Mouse (Mus musculus) limb, embryonic 13.5 days (tissue): ENCODE measurements around the gene Slc5a11. TPM values are rescaled to one million over a fixed set of nuclear protein-coding genes. Genes with fewer than 3 reads are reported as not detected.

ENCODE experiments used
- ATAC-seq: fragments of 200-750 bp; cut with Nextera tagmentation; 2 replicates; pipeline ENCODE4 v1.8.0; 2017; ENCODE audit warnings: low read depth, moderate number of reproducible peaks, moderate TSS enrichment; ENCODE audit not compliant: low FRiP score
- H3K27ac ChIP-seq: fragments of 300-500 bp; sonication (generic); 2 replicates; pipeline ENCODE4 v1.5.1; 2015; ENCODE audit warnings: inconsistent platforms, mild to moderate bottlenecking, moderate library complexity
- H3K27me3 ChIP-seq: fragments of 300-500 bp; sonication (generic); 2 replicates; pipeline ENCODE4 v1.6.1; 2015; ENCODE audit warnings: mild to moderate bottlenecking, inconsistent platforms
- H3K36me3 ChIP-seq: fragments of 300-500 bp; sonication (generic); 2 replicates; pipeline ENCODE4 v1.6.1; 2015; ENCODE audit warnings: inconsistent platforms, mild to moderate bottlenecking, moderate library complexity
- H3K4me1 ChIP-seq: fragments of 300-500 bp; sonication (generic); 2 replicates; pipeline ENCODE4 v1.6.1; 2015; ENCODE audit warnings: inconsistent platforms
- H3K4me2 ChIP-seq: fragments of 300-500 bp; sonication (generic); replicated peaks from 2 replicates; pipeline ENCODE4 v1.6.1; 2015; ENCODE audit warnings: inconsistent platforms, mild to moderate bottlenecking, moderate library complexity
- H3K4me3 ChIP-seq: fragments of 300-500 bp; sonication (generic); 2 replicates; pipeline ENCODE4 v1.5.1; 2015; ENCODE audit warnings: moderate library complexity, mild to moderate bottlenecking, inconsistent platforms
- H3K9ac ChIP-seq: fragments of 300-500 bp; sonication (generic); 2 replicates; pipeline ENCODE4 v1.6.1; 2015; ENCODE audit warnings: mild to moderate bottlenecking, inconsistent platforms
- H3K9me3 ChIP-seq: fragments of 300-500 bp; sonication (generic); 2 replicates; pipeline ENCODE4 v1.6.1; 2016; ENCODE audit warnings: inconsistent platforms
- WGBS: fragments of 180-500 bp; shearing (Covaris S2); methylation state at CpG from one replicate; pipeline ENCODE4 v1.1.7; 2015; 5-methylcytosine and 5-hydroxymethylcytosine counted together
- polyA plus RNA-seq: library from polyadenylated mRNA; unstranded; fragments of >200 nt; fragmentation: Nextera tagmentation; extraction: Ambion mirVana; gene quantifications from 2 replicates; pipeline ENCODE4 v1.2.1, GENCODE M21; 2015

Gene Slc5a11
- polyA plus RNA-seq, 1 experiment from 2014 or later = 0.37 TPM

DNA sequence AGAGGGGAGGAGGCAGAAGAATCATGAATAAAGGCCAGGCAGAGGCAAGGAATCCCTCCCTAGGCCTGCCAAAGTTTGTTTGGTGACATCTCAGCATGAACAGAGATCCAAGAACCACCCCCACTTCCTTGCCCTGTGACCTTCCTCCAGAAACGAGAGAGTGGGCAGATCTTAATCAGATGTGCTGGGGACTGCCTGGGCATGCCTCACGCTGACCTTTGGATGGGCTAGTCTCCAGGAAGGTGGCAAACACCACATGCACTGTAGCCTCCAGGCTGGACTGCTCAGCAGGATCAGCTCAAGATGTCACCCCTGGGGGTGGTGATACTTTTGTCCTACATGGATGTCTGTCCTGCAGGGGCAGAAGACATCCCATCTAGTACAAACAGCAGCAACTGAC, 33.6 kb downstream of the Slc5a11 start:
- no peak overlapping the region for H3K9ac ChIP-seq
- WGBS = 49% methylated on average over 2 of the region's 2 CpGs
- H3K4me3 ChIP-seq = no peak overlapping the region
- no peak overlapping the region for H3K27ac ChIP-seq
- no peaks in the 10 kb centered on the region for H3K36me3 ChIP-seq
- no peaks in the 10 kb centered on the region for H3K27me3 ChIP-seq
- ATAC-seq = no peak
- no peak overlapping the region for H3K4me2 ChIP-seq
- H3K4me1 ChIP-seq = no peaks in the 10 kb centered on the region
- no peaks in the 10 kb centered on the region for H3K9me3 ChIP-seq

DNA sequence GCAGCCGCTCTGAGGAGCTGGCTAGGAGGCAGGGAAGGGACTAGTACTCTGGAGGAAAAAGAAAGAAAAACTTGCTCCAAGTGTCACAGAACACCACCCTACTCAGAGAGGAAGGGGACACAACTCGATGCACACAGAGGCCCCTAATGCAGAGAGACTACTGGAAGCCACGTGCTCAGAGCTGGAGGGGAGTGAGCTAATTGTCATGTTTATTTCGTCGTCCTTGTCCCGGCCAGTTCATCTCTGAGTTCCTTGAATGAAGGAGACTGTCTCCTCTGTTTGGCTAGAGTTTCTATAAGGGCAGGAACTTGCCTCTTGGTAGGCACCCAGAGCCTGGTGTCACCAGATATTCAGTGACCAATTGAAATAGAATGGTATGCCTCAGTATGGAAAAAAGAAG, 36.8 kb downstream of the Slc5a11 start:
- Histone ChIP-seq H3K4me1 (no peaks in the 10 kb centered on the region), H3K27ac (no peak overlapping the region), H3K9me3 (no peaks in the 10 kb centered on the region), H3K27me3 (no peaks in the 10 kb centered on the region), H3K4me3 (no peak overlapping the region), H3K9ac (no peak overlapping the region), H3K36me3 (no peaks in the 10 kb centered on the region), H3K4me2 (no peak overlapping the region)
- WGBS = 57% methylated on average over 6 of the region's 6 CpGs
- no peak for ATAC-seq

- Histone ChIP-seq H3K4me1 (no peaks in the 10 kb centered on the region), H3K27me3 (no peaks in the 10 kb centered on the region), H3K9me3 (no peaks in the 10 kb centered on the region), H3K36me3 (no peaks in the 10 kb centered on the region), H3K4me2 (no peak overlapping the region), H3K4me3 (no peak overlapping the region), H3K9ac (no peak overlapping the region), H3K27ac (no peak overlapping the region)
- 86% methylated on average over 7 of the region's 7 CpGs for WGBS
- no peak for ATAC-seq
Measured at GRCm38 (mm10) chr7:123253396-123253795, 38.8 kb downstream of the Slc5a11 start.

- H3K36me3 ChIP-seq = no peaks in the 10 kb centered on the region
- no peak overlapping the region for H3K4me3 ChIP-seq
- ATAC-seq = no peak
- no peak overlapping the region for H3K4me2 ChIP-seq
- H3K4me1 ChIP-seq = no peaks in the 10 kb centered on the region
- H3K9me3 ChIP-seq = no peaks in the 10 kb centered on the region
- H3K27me3 ChIP-seq = no peaks in the 10 kb centered on the region
- WGBS = 89% methylated on average over 14 of the region's 14 CpGs
- no peak overlapping the region for H3K27ac ChIP-seq
- H3K9ac ChIP-seq = no peak overlapping the region
Measured at GRCm38 (mm10) chr7:123254196-123254970, 39.8 kb downstream of the Slc5a11 start.

DNA sequence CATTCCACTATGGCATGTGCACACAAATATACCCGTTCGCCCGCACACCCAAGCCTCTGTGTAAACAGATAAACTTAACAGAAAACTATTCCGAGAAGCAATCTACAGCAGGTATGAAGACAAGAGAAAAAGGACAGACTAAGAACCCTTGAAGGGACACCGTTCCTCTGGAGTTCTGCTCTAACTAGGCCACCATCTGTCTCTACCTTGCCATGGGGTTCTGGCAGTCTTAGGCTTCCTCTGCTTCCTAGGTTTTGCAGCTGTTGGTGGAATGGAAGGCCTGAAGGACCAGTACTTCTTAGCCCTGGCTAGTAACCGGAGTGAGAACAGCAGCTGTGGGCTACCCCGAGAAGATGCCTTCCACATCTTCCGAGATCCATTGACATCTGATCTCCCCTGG, 43.5 kb downstream of the Slc5a11 start:
- H3K4me2 ChIP-seq = no peak overlapping the region
- 90% methylated on average over 8 of the region's 8 CpGs for WGBS
- no peaks in the 10 kb centered on the region for H3K27me3 ChIP-seq
- no peaks in the 10 kb centered on the region for H3K9me3 ChIP-seq
- H3K4me3 ChIP-seq = no peak overlapping the region
- no peak overlapping the region for H3K9ac ChIP-seq
- ATAC-seq = no peak
- H3K36me3 ChIP-seq = no peaks in the 10 kb centered on the region
- H3K27ac ChIP-seq = no peak overlapping the region
- H3K4me1 ChIP-seq = no peaks in the 10 kb centered on the region

- H3K36me3 ChIP-seq = peaks cover 7% of the 10 kb centered on the region
- H3K4me3 ChIP-seq = no peak overlapping the region
- H3K4me2 ChIP-seq = no peak overlapping the region
- H3K9ac ChIP-seq = no peak overlapping the region
- H3K27me3 ChIP-seq = no peaks in the 10 kb centered on the region
- no peaks in the 10 kb centered on the region for H3K9me3 ChIP-seq
- no peak for ATAC-seq
- no peaks in the 10 kb centered on the region for H3K4me1 ChIP-seq
- WGBS = 70% methylated on average over 11 of the region's 11 CpGs
- H3K27ac ChIP-seq = no peak overlapping the region
Measured at GRCm38 (mm10) chr7:123273056-123273455, 58.5 kb downstream of the Slc5a11 start.

DNA sequence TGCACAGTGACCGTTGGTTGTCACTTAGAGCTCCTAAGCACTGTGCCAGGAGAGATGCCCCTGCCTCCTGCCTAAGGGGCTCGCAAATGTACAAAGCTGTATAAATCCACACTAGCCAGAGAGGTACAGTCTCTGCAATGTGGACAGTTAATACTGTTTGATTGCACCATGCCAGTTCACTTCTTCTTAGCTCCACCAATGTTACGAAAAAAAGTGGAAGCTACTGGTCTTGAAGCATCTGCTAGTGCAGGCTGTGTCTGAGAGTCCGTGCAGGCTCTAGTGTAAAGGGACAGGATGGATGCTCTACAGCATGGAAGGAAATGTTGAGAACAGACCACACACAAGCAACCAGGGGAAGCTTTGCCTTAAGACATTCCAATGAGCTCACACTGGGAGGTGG, 62.0 kb downstream of the Slc5a11 start:
- Histone ChIP-seq H3K9me3 (no peaks in the 10 kb centered on the region), H3K4me2 (no peak overlapping the region), H3K27ac (no peak overlapping the region), H3K4me1 (no peaks in the 10 kb centered on the region), H3K36me3 (peaks cover 38% of the 10 kb centered on the region), H3K4me3 (no peak overlapping the region), H3K27me3 (no peaks in the 10 kb centered on the region), H3K9ac (no peak overlapping the region)
- ATAC-seq = no peak
- 86% methylated on average over 4 of the region's 4 CpGs for WGBS

DNA sequence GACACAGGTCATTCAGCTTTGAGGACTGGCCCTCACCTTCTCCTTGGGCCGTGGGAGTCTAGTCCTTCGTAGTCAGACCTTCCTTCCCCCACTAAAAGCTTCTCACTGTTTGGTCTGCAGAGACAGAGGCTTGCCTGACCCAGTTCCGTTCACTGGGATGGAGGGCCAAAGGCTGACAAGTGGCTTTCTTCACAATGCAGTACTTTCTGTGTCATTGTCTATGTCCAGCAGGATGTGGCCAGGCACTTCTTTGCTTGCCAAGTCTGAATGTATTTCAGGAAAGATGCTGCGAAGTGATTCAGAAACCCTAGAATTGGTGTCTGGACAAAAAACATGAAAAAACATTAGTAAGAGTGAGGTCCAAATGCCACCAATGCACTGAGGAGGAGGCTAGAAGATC, 65.2 kb downstream of the Slc5a11 start:
- WGBS = 90% methylated on average over 4 of the region's 4 CpGs
- H3K36me3 ChIP-seq = peaks cover 54% of the 10 kb centered on the region
- no peak overlapping the region for H3K4me2 ChIP-seq
- ATAC-seq = no peak
- no peak overlapping the region for H3K9ac ChIP-seq
- H3K27me3 ChIP-seq = no peaks in the 10 kb centered on the region
- H3K4me1 ChIP-seq = no peaks in the 10 kb centered on the region
- no peak overlapping the region for H3K4me3 ChIP-seq
- H3K27ac ChIP-seq = no peak overlapping the region
- H3K9me3 ChIP-seq = no peaks in the 10 kb centered on the region

- Histone ChIP-seq H3K9ac (no peak overlapping the region), H3K4me3 (no peak overlapping the region), H3K4me2 (no peak overlapping the region), H3K4me1 (no peaks in the 10 kb centered on the region), H3K36me3 (peaks cover 77% of the 10 kb centered on the region), H3K27ac (no peak overlapping the region), H3K27me3 (no peaks in the 10 kb centered on the region), H3K9me3 (no peaks in the 10 kb centered on the region)
- WGBS = 82% methylated on average over 4 of the region's 4 CpGs
- ATAC-seq = no peak
Measured at GRCm38 (mm10) chr7:123283826-123284225, 69.2 kb downstream of the Slc5a11 start.

DNA sequence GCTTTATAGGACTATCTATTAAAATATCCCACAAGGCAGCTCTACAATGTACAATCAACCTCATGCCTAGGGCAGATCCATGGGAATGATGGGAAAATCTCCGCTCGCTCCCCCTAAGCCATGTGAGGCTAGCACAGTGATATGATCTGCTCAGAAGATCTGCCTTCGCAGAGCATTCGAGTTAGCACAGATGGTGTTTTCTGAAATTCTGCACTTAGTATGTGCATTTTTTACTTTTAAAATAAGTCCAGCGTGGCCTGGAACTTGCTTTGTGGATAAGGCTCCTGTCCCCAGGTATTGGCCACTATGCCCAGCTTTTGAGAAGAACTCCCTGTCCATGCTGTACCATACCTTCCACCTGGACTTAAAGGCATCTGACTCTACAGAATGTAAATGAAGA, 71.3 kb downstream of the Slc5a11 start:
- H3K4me3 ChIP-seq = no peak overlapping the region
- H3K36me3 ChIP-seq = peaks cover 80% of the 10 kb centered on the region
- H3K27me3 ChIP-seq = no peaks in the 10 kb centered on the region
- no peak overlapping the region for H3K9ac ChIP-seq
- H3K4me2 ChIP-seq = no peak overlapping the region
- no peak for ATAC-seq
- H3K4me1 ChIP-seq = no peaks in the 10 kb centered on the region
- H3K27ac ChIP-seq = no peak overlapping the region
- no peaks in the 10 kb centered on the region for H3K9me3 ChIP-seq
- 95% methylated on average over 5 of the region's 5 CpGs for WGBS

DNA sequence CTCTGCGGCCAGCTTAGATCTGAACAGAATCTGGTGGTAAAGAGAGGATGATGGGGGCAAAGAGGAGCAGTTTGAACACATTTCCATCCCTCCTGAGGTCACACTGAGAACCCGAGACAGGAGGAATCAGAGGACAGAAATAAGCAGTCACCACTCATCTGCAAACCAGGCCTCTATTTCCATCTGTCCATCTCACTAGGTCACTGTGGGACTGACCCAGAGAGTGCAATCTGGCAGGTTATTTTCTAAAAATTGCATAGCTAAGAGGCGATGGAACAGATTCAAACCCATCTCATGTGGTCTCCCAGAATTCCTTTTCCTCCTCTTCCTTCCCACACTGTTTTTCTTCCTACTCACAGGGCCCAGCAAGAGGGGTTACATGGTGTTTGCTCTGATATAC, 73.3 kb downstream of the Slc5a11 start:
- Histone ChIP-seq H3K27me3 (no peaks in the 10 kb centered on the region), H3K36me3 (peaks cover 86% of the 10 kb centered on the region), H3K27ac (no peak overlapping the region), H3K4me3 (no peak overlapping the region), H3K9ac (no peak overlapping the region), H3K4me2 (no peak overlapping the region), H3K4me1 (no peaks in the 10 kb centered on the region), H3K9me3 (no peaks in the 10 kb centered on the region)
- 88% methylated on average over 3 of the region's 3 CpGs for WGBS
- no peak for ATAC-seq

DNA sequence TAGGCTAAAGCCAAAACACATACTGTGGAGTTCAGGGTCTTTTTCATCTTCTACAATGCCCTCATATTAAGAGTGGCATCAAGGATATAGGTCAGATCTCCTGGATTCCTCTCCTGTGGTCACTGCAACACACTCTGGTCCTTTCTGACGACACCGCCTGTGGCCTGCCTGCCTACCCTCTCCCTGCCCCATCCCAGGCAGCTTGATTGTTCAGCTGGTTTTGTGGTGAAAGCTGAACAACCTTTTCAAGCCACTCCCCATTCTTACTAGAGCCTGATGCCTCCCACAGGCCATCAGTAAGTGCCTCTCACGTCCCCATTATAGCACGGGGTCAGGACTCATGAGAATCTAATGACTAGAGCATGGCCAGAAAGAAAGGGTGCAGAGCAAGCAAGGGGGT, 74.6 kb downstream of the Slc5a11 start:
- no peak overlapping the region for H3K27ac ChIP-seq
- WGBS = 82% methylated on average over 4 of the region's 4 CpGs
- no peaks in the 10 kb centered on the region for H3K4me1 ChIP-seq
- H3K4me3 ChIP-seq = no peak overlapping the region
- no peaks in the 10 kb centered on the region for H3K9me3 ChIP-seq
- H3K36me3 ChIP-seq = peaks cover 97% of the 10 kb centered on the region
- ATAC-seq = no peak
- H3K9ac ChIP-seq = no peak overlapping the region
- no peaks in the 10 kb centered on the region for H3K27me3 ChIP-seq
- H3K4me2 ChIP-seq = no peak overlapping the region

GRCm38 (mm10) chr7:123291942-123292341, 77.4 kb downstream of the Slc5a11 start:
- Histone ChIP-seq H3K36me3 (peaks cover 97% of the 10 kb centered on the region), H3K4me1 (no peaks in the 10 kb centered on the region), H3K27me3 (no peaks in the 10 kb centered on the region), H3K9ac (no peak overlapping the region), H3K27ac (no peak overlapping the region), H3K4me2 (no peak overlapping the region), H3K9me3 (no peaks in the 10 kb centered on the region), H3K4me3 (no peak overlapping the region)
- no peak for ATAC-seq
- 86% methylated on average over 8 of the region's 8 CpGs for WGBS
